Mouse (Mus musculus) CD4-positive, CD25-positive, alpha-beta regulatory T cell, adult 4 months (primary cell): ENCODE results near the gene Fam19a2. TPM values are rescaled to one million over a fixed set of nuclear protein-coding genes. Genes with fewer than 3 reads are reported as not detected.

Experiments
- ATAC-seq: one replicate; pipeline ENCODE4 v1.8.0; 2017
- polyA plus RNA-seq, 2 experiments: library from polyadenylated mRNA; unstranded; fragments of 100-300 nt; shearing (Covaris generic); gene quantifications; one replicate each; pipeline ENCODE4 v1.2.1; 2017

The Fam19a2 gene
- polyA plus RNA-seq, 2 experiments from 2014 or later = not detected

GRCm38 (mm10) chr10:123570616-123571188 is 306.9 kb downstream of the Fam19a2 start:
- ATAC-seq = no peak

GRCm38 (mm10) chr10:123572342-123573070 is 308.7 kb downstream of the Fam19a2 start:
- no peak for ATAC-seq

- ATAC-seq = no peak
Observed at GRCm38 (mm10) chr10:123577823-123578222, 314.0 kb downstream of the Fam19a2 start.

GRCm38 (mm10) chr10:123579012-123579411 is 315.2 kb downstream of the Fam19a2 start:
- ATAC-seq = no peak

GRCm38 (mm10) chr10:123595043-123595442 is 331.2 kb downstream of the Fam19a2 start:
- ATAC-seq = no peak

GRCm38 (mm10) chr10:123597059-123597458 is 333.3 kb downstream of the Fam19a2 start:
- no peak for ATAC-seq

- no peak for ATAC-seq
Observed at GRCm38 (mm10) chr10:123605671-123606070, 341.9 kb downstream of the Fam19a2 start.

- ATAC-seq = no peak
Observed at GRCm38 (mm10) chr10:123626691-123627090, 362.9 kb downstream of the Fam19a2 start.

- no peak for ATAC-seq
Observed at GRCm38 (mm10) chr10:123629248-123629744, 365.5 kb downstream of the Fam19a2 start.

- ATAC-seq = no peak
Observed at GRCm38 (mm10) chr10:123632029-123632428, 368.2 kb downstream of the Fam19a2 start.

GRCm38 (mm10) chr10:123636655-123637054 is 372.9 kb downstream of the Fam19a2 start:
- no peak for ATAC-seq

- no peak for ATAC-seq
Observed at GRCm38 (mm10) chr10:123637496-123637895, 373.7 kb downstream of the Fam19a2 start.

GRCm38 (mm10) chr10:123645568-123645967 is 381.8 kb downstream of the Fam19a2 start:
- no peak for ATAC-seq

- ATAC-seq = no peak
Observed at GRCm38 (mm10) chr10:123671208-123671607, 407.4 kb downstream of the Fam19a2 start.

- no peak for ATAC-seq
Observed at GRCm38 (mm10) chr10:123678284-123678864, 414.6 kb downstream of the Fam19a2 start.

- no peak for ATAC-seq
Observed at GRCm38 (mm10) chr10:123682718-123683255, 419.0 kb downstream of the Fam19a2 start.

- ATAC-seq = no peak
Observed at GRCm38 (mm10) chr10:123692186-123692925, 428.6 kb downstream of the Fam19a2 start.

- ATAC-seq = no peak
Observed at GRCm38 (mm10) chr10:123692926-123693224, 429.1 kb downstream of the Fam19a2 start.

GRCm38 (mm10) chr10:123702595-123702994 is 438.8 kb downstream of the Fam19a2 start:
- no peak for ATAC-seq

- no peak for ATAC-seq
Observed at GRCm38 (mm10) chr10:123707026-123707425, 443.2 kb downstream of the Fam19a2 start.

GRCm38 (mm10) chr10:123710738-123711137 is 446.9 kb downstream of the Fam19a2 start:
- no peak for ATAC-seq

GRCm38 (mm10) chr10:123721952-123722460 is 458.2 kb downstream of the Fam19a2 start:
- ATAC-seq = no peak

- ATAC-seq = no peak
Observed at GRCm38 (mm10) chr10:123723641-123724040, 459.8 kb downstream of the Fam19a2 start.
